In the genomic region with DNA sequence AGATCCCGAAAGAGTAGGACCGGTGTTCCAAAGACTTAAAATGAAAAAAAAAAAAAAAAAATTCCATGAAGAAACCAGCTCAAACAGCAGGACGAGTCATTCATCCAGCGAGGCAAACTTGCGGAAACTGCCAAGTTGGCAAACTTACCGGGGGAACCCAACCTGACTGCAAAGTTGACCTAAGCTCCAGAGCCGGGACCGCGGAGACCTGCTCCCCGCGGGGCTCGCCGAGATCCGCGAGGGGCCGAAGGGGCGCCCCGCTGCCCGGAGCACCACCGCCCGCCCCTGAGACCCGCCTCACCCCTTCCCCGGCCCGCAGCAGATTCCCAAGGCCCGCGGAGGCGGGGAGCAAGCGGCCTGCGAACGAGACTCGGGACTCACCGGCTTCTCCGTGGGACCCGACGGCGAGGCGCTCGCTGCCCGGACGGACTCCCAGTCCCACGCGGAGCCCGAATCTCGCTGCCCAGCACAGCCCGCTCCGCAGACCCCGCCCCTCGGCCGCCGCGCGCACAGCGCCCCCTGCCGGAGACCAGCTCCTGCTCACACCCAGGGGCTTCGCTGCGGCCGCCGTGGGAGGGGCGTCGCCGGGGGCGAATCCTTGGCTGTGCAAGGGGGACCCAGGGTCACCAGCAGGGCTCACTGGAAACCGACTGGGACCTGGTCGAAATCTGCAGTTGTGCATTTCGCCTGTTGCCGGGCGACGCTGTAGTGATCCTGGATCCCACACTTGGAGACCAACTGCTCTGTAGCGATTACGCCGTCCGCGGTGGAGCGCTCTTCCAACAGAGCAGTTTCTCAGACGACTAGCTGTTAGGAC, we compare ENCODE assay signal across 7 mouse cellular contexts. TPM values are rescaled to one million over a fixed set of nuclear protein-coding genes. Genes with fewer than 3 reads are reported as not detected.
DNase-seq lines count a peak whose midpoint lies in the region; ATAC-seq and TF ChIP-seq lines count a peak whose summit lies in the region.

A gene (minus strand): TSS at position 461 of the 817 bp plus-strand sequence.

- under 1% methylated on average over 74 of the region's 75 CpGs for WGBS in embryonic facial prominence, embryonic 11.5 days
- under 1% methylated on average over 75 of the region's 75 CpGs for WGBS in kidney, adult 2 months
- under 1% methylated on average over 74 of the region's 75 CpGs for WGBS in limb, embryonic 11.5 days
- WGBS in midbrain, embryonic 13.5 days: under 1% methylated on average over 74 of the region's 75 CpGs

- no peaks in the 10 kb centered on the region for H3K9me3 ChIP-seq in embryonic facial prominence, embryonic 11.5 days (replicated peaks; ENCODE audit: control insufficient read depth, low read length)
- no peaks in the 10 kb centered on the region for H3K9me3 ChIP-seq in limb, embryonic 11.5 days (ENCODE audit: control insufficient read depth, low read length)
- no peaks in the 10 kb centered on the region for H3K9me3 ChIP-seq in midbrain, embryonic 13.5 days

- ATAC-seq in embryonic facial prominence, embryonic 11.5 days (replicated peaks; ENCODE audit: insufficient number of reproducible peaks, low FRiP score, low TSS enrichment, low read depth): peak; percentile 95
- ATAC-seq in limb, embryonic 11.5 days (ENCODE audit: insufficient number of reproducible peaks, low FRiP score, low TSS enrichment, low read depth): peak; percentile 92
- ATAC-seq in midbrain, embryonic 13.5 days: peak; percentile 95

- DNase-seq in adrenal gland, postnatal 10 days: peak; percentile 99
- peak; percentile 87 for DNase-seq in embryonic facial prominence, embryonic 11.5 days (ENCODE audit: low spot score)
- DNase-seq in heart, adult 8-10 months (ENCODE audit: low spot score): peak; percentile 74
- DNase-seq in kidney, adult 2 months: peak; percentile 85
- DNase-seq in limb, embryonic 11.5 days (ENCODE audit: low spot score): peak; percentile 97
- DNase-seq in spleen, adult 18-20 months: peak; percentile 31 to 66

- TF ChIP-seq CTCF in kidney, adult 2 months (conservative IDR thresholded peaks at IDR 0.05; ENCODE audit: insufficient read depth, insufficient read length, low read depth, low read length): peak; percentile 59

- TF ChIP-seq POLR2A in kidney, adult 2 months (IDR thresholded peaks at IDR 0.05; ENCODE audit: low read depth, low read length): no peak

- H3K4me2 ChIP-seq in embryonic facial prominence, embryonic 11.5 days (ENCODE audit: low read depth, low read length): peak within 1 kb of the TSS; percentile 92
- H3K4me2 ChIP-seq in limb, embryonic 11.5 days (ENCODE audit: low read depth, severe bottlenecking): peak within 1 kb of the TSS; percentile 77
- peak within 1 kb of the TSS; percentile 88 for H3K4me2 ChIP-seq in midbrain, embryonic 13.5 days (replicated peaks)

- H3K36me3 ChIP-seq in embryonic facial prominence, embryonic 11.5 days (replicated peaks; ENCODE audit: control insufficient read depth, insufficient read depth, low read depth, low read length): no peaks in the 10 kb centered on the region
- no peaks in the 10 kb centered on the region for H3K36me3 ChIP-seq in kidney, adult 2 months (ENCODE audit: control insufficient read depth, insufficient read depth, low read length)
- no peaks in the 10 kb centered on the region for H3K36me3 ChIP-seq in limb, embryonic 11.5 days (ENCODE audit: control insufficient read depth, insufficient read depth, low read length)
- no peaks in the 10 kb centered on the region for H3K36me3 ChIP-seq in midbrain, embryonic 13.5 days

- no peaks in the 10 kb centered on the region for H3K4me1 ChIP-seq in embryonic facial prominence, embryonic 11.5 days (ENCODE audit: control insufficient read depth, insufficient read depth, low read length)
- H3K4me1 ChIP-seq in kidney, adult 2 months (ENCODE audit: control insufficient read depth, insufficient read depth, low read length): peaks cover 8% of the 10 kb centered on the region; the same call in 1 of the 2 replicates
- no peaks in the 10 kb centered on the region for H3K4me1 ChIP-seq in limb, embryonic 11.5 days (ENCODE audit: control insufficient read depth, insufficient read depth, low read length)
- H3K4me1 ChIP-seq in midbrain, embryonic 13.5 days (replicated peaks): peaks cover 5% of the 10 kb centered on the region; the same call in 1 of the 2 replicates

- no peak within 1 kb of the TSS for H3K27ac ChIP-seq in embryonic facial prominence, embryonic 11.5 days (replicated peaks; ENCODE audit: low read depth, low read length)
- no peak within 1 kb of the TSS for H3K27ac ChIP-seq in kidney, adult 2 months (ENCODE audit: insufficient read depth, low read depth, low read length)
- H3K27ac ChIP-seq in limb, embryonic 11.5 days (replicated peaks; ENCODE audit: low read depth, low read length): no peak within 1 kb of the TSS
- no peak within 1 kb of the TSS for H3K27ac ChIP-seq in midbrain, embryonic 13.5 days

- H3K9ac ChIP-seq in embryonic facial prominence, embryonic 11.5 days (replicated peaks; ENCODE audit: low read length): peak within 1 kb of the TSS; percentile 65
- H3K9ac ChIP-seq in limb, embryonic 11.5 days (ENCODE audit: low read length): peak within 1 kb of the TSS; percentile 63
- peak within 1 kb of the TSS; percentile 53 for H3K9ac ChIP-seq in midbrain, embryonic 13.5 days (replicated peaks)

- peak within 1 kb of the TSS; percentile 58 for H3K4me3 ChIP-seq in embryonic facial prominence, embryonic 11.5 days (ENCODE audit: low read depth, low read length)
- H3K4me3 ChIP-seq in kidney, adult 2 months (ENCODE audit: insufficient read depth, low read depth, low read length): peak within 1 kb of the TSS; percentile 70
- H3K4me3 ChIP-seq in limb, embryonic 11.5 days (ENCODE audit: low read depth, low read length): peak within 1 kb of the TSS; percentile 50
- H3K4me3 ChIP-seq in midbrain, embryonic 13.5 days (replicated peaks): peak within 1 kb of the TSS; percentile 49

- H3K27me3 ChIP-seq in embryonic facial prominence, embryonic 11.5 days (ENCODE audit: control insufficient read depth, insufficient read depth, low read length): no peaks in the 10 kb centered on the region
- no peaks in the 10 kb centered on the region for H3K27me3 ChIP-seq in kidney, adult 2 months (replicated peaks; ENCODE audit: control insufficient read depth, insufficient read depth, low read length)
- H3K27me3 ChIP-seq in limb, embryonic 11.5 days (ENCODE audit: control insufficient read depth, insufficient read depth, low read length): no peaks in the 10 kb centered on the region
- peaks cover 20% of the 10 kb centered on the region for H3K27me3 ChIP-seq in midbrain, embryonic 13.5 days

RNA-seq across cellular contexts. Expression of the gene that starts here (rescaled TPM):
- 10 to 100 TPM; 18.5 to 20.1 TPM for total RNA-seq in adrenal gland, postnatal 10 days (2021)
- 3.9 and 5.5 TPM in 2 replicates for polyA plus RNA-seq in embryonic facial prominence, embryonic 11.5 days (2014; fragmentation: Nextera tagmentation; extraction: Ambion mirVana)
- not detected for total RNA-seq in heart, adult 8-10 months (2022)
- 5.2 and 6.4 TPM in 2 replicates for polyA plus RNA-seq in kidney, adult 2 months (2012; rRNA removed)
- 3.5 and 4.8 TPM in 2 replicates for polyA plus RNA-seq in limb, embryonic 11.5 days (2014; fragmentation: Nextera tagmentation; extraction: Ambion mirVana)
- polyA plus RNA-seq in midbrain, embryonic 13.5 days (2015; fragmentation: Nextera tagmentation; extraction: Ambion mirVana): 1.1 TPM in 2 replicates

Comparison
In these comparisons a context has a peak if more than half of its experiments do, and no peak if none do; other contexts are left out.
1. RNA of the gene that starts here (total RNA-seq): 18.5 to 20.1 TPM in adrenal gland, postnatal 10 days; not detected in heart, adult 8-10 months; every median in the first group is over 10 times any median in the second.
2. Peak in DNase-seq in heart, adult 8-10 months; RNA of the gene not detected or under 1 TPM.
3. DNase-seq: peak in every context shown above with its lines; median percentile 99 in adrenal gland, postnatal 10 days; 97 in limb, embryonic 11.5 days; 87 in embryonic facial prominence, embryonic 11.5 days; 85 in kidney, adult 2 months; 74 in heart, adult 8-10 months; 48 in spleen, adult 18-20 months.
4. Peak in every context shown above with its lines, with median percentiles within 50 percentile points of each other: ATAC-seq, H3K4me2 ChIP-seq, H3K4me3 ChIP-seq and H3K9ac ChIP-seq.